Mouse (Mus musculus): ENCODE results near the gene Draxin. TPM values are rescaled to one million over a fixed set of nuclear protein-coding genes. Genes with fewer than 3 reads are reported as not detected.

Draxin gene
- polyA plus RNA-seq, 1 experiment from 2014 or later: 0.30 TPM

DNA sequence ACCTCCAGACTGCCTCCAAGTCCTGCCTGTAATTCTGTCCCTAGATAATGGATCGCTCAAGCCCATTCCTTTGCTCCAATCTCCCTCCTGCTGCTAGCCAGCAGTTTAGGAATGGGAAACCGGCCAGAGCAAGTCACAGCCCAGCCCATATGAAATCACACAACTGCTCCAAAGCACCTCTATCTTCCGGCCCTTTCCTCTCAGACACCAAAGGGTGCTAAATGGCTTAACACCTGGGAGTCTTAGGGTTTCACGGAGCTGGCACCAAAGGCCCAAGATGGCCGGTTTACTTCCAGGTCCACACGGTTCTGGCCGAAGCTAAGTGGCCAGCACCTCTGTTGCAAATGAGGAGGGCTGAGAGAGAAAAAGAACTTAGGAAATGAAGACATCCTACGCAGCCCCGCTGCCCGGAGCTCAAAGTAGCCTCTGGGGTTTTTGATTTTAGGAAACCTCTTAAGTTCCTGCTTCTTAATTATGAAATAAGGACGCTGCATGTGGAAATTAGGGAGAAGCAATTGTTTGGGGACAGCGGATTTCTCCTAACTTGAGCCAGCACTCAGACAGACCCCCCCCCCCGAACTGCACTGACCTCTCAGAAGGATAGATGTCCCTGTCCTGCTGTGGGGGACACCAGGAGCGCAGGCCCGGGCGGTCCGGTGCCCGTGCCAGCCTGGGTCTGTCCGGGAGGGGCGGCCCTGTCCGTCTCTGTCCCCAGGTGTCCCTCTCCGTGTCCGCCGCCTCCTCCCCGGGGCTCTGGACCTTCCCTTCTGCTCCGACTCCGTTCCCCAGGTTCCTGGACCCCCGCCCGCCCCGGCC lies 43.2 kb downstream of the Draxin start:
- ATAC-seq (peak; percentile 45), DNase-seq (ENCODE audit: low read depth, low spot score) (no peak)
- TF ChIP-seq CTCF (IDR thresholded peaks at IDR 0.05): no peak
- ChIA-PET CTCF (interaction anchor here (1.0 to 2.2 kb wide), 2 partner anchors 21 to 52 kb away, joined by 4 to 6 read pairs; no protein-coding TSS in a partner anchor), POLR2A (interaction anchor here (0.7 kb wide), 1 partner anchor 156 kb away, joined by 3 read pairs; no protein-coding TSS in a partner anchor)
- in situ Hi-C loops (cut with MboI; ENCODE audit: low pct_unique_long_range_greater_than_20kb): no loop called here
- H3K27me3 ChIP-seq: no peaks in the 10 kb centered on the region

- DNase-seq (ENCODE audit: low read depth, low spot score) (no peak), ATAC-seq (no peak)
- in situ Hi-C loops (cut with MboI; ENCODE audit: low pct_unique_long_range_greater_than_20kb): no loop called here
- ChIA-PET CTCF (interaction anchor here (0.9 to 1.3 kb wide), 2 partner anchors 11 to 20 kb away, joined by 3 to 4 read pairs; no protein-coding TSS in a partner anchor), POLR2A (no interaction called here)
- no peak for TF ChIP-seq CTCF (IDR thresholded peaks at IDR 0.05)
- no peaks in the 10 kb centered on the region for H3K27me3 ChIP-seq
Observed at GRCm38 (mm10) chr4:148085907-148086305, 44.6 kb downstream of the Draxin start.

DNA sequence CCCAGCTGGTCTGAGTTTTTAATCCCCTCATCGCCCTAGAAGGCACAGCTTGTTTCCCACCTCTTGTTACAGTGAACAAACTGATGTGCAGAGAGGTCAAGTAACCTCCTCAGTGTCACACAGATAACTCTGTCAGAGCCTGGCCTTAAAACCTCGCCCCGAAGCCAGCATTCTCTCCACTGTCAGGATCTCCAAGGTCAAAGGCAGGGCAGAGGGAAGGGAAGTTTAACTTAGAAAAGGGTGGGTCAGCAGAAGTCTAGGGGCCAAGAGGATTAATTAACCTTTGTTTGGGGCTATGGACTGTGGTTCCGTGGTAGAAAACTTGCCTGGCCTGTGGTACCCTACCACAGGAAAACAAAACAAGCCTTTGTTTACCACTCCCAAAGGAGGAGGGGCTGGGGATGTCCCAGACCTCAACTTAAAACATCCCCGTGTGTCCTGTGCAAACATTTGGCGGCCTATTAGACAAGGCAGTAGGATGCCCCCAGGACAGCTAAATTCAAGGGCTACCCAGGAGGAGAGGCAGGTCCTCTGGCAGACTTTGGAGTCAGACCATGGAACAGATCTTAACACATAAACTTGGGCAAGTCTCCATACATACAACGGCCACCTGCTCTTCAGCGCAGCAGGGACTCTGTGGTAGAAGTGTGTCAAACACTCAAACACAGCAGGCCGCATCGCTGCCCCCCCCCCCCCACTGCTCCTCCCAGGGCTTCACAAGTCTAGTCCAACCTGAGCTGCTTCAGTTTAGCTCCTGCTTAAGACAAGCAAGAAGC lies 45.2 kb downstream of the Draxin start:
- in situ Hi-C loops (cut with MboI; ENCODE audit: low pct_unique_long_range_greater_than_20kb): no loop called here
- TF ChIP-seq CTCF (IDR thresholded peaks at IDR 0.05): no peak
- ChIA-PET CTCF (interaction anchor here (0.9 to 1.3 kb wide), 2 partner anchors 10 to 19 kb away, joined by 3 to 4 read pairs; no protein-coding TSS in a partner anchor), POLR2A (no interaction called here)
- ATAC-seq (no peak), DNase-seq (ENCODE audit: low read depth, low spot score) (no peak)
- no peaks in the 10 kb centered on the region for H3K27me3 ChIP-seq

DNA sequence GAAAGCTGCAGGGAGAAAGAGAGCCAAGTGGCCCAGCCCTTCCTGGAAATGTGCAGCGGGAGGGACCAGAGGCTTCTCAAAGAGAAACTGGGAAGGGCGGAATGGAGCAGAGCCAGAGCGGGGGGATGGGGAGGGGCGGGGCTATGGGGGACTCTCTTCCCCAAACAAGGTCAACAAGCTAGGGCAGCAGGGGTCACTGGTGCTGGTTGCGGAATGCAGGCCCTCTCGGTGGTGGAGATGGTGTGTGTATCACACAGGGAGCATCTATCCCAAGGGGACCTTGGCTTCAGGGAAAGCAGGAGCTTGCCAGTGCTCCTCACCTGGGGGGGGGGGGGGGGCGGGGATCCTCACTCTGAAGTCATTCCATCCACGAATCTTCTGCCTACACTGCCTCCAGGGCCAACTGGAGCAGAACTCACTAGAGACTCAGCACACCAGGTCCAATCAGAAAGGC lies 46.2 kb downstream of the Draxin start:
- CTCF ChIA-PET: no interaction called here
- POLR2A ChIA-PET: no interaction called here
- no peak for TF ChIP-seq CTCF (IDR thresholded peaks at IDR 0.05)
- ATAC-seq (no peak), DNase-seq (ENCODE audit: low read depth, low spot score) (no peak)
- in situ Hi-C loops (cut with MboI; ENCODE audit: low pct_unique_long_range_greater_than_20kb): loop anchor here (5.0 kb wide), 1 partner anchor 122 kb away; no protein-coding TSS in a partner anchor
- no peaks in the 10 kb centered on the region for H3K27me3 ChIP-seq

- ATAC-seq (no peak), DNase-seq (ENCODE audit: low read depth, low spot score) (no peak)
- ChIA-PET CTCF (interaction anchor here (1.8 to 1.9 kb wide), 3 partner anchors 11 to 17 kb away, joined by 5 to 9 read pairs (median 7); no protein-coding TSS in a partner anchor), POLR2A (no interaction called here)
- TF ChIP-seq CTCF (IDR thresholded peaks at IDR 0.05): no peak
- no peaks in the 10 kb centered on the region for H3K27me3 ChIP-seq
- in situ Hi-C loops (cut with MboI; ENCODE audit: low pct_unique_long_range_greater_than_20kb): loop anchor here (5.0 kb wide), 1 partner anchor 121 kb away; no protein-coding TSS in a partner anchor
Observed at GRCm38 (mm10) chr4:148083176-148083899, 47.2 kb downstream of the Draxin start.

DNA sequence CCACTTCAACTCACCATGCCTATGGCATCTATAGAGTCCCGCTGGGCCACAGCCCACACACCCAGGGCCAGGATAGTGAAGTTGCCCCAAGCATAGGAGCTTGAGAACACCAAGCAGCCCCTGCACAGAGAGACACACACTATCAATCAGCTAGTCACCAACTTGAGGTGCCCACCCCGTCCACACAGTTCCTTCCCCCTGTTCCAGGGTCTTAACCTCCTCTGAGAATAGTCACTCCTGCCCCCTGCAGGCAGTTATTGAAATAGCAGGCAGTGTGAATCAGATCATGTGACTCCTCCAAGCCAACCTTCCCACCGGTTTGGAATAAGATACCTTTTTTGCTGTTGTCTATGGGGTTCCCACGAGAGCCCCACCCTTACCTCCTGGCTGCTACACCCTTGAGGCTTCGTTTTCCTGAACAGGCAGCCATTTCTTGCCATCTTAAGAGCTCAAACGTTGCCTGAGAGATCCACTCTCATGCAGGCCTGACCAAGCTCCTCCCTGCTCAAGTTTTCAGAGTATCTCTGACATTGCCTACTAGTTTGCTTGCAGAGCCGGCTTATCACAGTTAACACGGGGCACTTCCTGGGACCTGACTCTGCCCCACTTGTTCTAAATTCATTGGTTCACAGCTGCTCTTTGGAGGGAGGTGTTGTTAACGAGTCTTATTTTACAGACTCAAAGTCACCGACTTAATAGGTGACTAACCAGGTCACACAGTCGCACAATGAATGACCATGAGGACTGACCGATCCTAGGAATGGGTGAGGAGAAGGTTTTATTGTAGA lies 48.0 kb downstream of the Draxin start:
- POLR2A ChIA-PET: no interaction called here
- no peaks in the 10 kb centered on the region for H3K27me3 ChIP-seq
- CTCF ChIA-PET: interaction anchor here (1.8 to 1.9 kb wide), 3 partner anchors 10 to 16 kb away, joined by 5 to 9 read pairs (median 7); no protein-coding TSS in a partner anchor
- no peak for TF ChIP-seq CTCF (IDR thresholded peaks at IDR 0.05)
- DNase-seq (ENCODE audit: low read depth, low spot score) (no peak), ATAC-seq (no peak)
- in situ Hi-C loops (cut with MboI; ENCODE audit: low pct_unique_long_range_greater_than_20kb): loop anchor here (5.0 kb wide), 1 partner anchor 120 kb away; no protein-coding TSS in a partner anchor

DNA sequence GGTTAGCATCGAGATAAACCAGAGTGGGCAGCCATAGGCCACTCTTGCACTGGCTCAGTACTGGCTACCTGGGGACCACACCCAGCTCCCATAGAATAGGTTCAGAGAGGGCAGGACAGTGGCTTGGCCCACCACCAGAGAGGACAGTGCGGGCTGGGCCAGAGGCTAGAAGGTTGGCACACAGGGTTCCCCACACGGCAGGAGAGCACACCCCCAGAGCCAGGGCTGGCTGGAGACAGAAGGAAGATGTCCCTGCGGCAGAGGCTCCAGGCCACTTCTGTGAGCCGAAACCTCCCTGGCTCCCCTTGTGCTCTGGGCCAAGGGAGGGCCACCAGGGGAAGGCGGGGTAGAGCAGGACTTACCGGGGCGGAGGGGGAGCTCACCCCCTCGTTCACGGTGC lies 49.3 kb downstream of the Draxin start:
- no peak for TF ChIP-seq CTCF (IDR thresholded peaks at IDR 0.05)
- no peak for ATAC-seq
- no peak for DNase-seq (ENCODE audit: low read depth, low spot score)
- ChIA-PET CTCF (interaction anchor here (1.9 kb wide), 1 partner anchor 11 kb away, joined by 5 read pairs; no protein-coding TSS in a partner anchor), POLR2A (interaction anchor here (0.7 kb wide), 1 partner anchor 10 kb away, joined by 3 read pairs; no protein-coding TSS in a partner anchor)
- in situ Hi-C loops (cut with MboI; ENCODE audit: low pct_unique_long_range_greater_than_20kb): loop anchor here (5.0 kb wide), 1 partner anchor 119 kb away; no protein-coding TSS in a partner anchor
- H3K27me3 ChIP-seq: no peaks in the 10 kb centered on the region

DNA sequence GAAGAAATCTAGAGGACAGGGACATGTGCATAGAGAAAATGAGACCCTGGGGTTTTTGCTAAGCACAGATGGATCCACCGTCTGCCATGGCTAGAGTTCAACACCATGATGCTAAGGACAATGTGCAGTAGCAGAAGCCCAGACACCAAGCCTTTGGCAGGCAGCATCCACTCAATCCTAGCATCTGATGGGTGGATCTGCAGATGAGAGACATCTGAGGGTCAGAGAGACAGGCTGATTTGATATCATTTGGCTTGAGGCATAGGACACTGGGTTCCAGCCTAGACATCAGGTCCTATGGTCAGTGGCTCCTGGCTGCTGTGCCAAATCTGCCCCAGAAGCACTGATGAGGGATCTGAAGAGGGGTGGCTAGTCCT lies 49.9 kb downstream of the Draxin start:
- no peak for DNase-seq (ENCODE audit: low read depth, low spot score)
- ChIA-PET CTCF (no interaction called here), POLR2A (no interaction called here)
- in situ Hi-C loops (cut with MboI; ENCODE audit: low pct_unique_long_range_greater_than_20kb): loop anchor here (5.0 kb wide), 1 partner anchor 118 kb away; no protein-coding TSS in a partner anchor
- no peaks in the 10 kb centered on the region for H3K27me3 ChIP-seq
- ATAC-seq: no peak
- TF ChIP-seq CTCF (IDR thresholded peaks at IDR 0.05): no peak

GRCm38 (mm10) chr4:148079944-148080596 lies 50.4 kb downstream of the Draxin start:
- no peaks in the 10 kb centered on the region for H3K27me3 ChIP-seq
- POLR2A ChIA-PET: no interaction called here
- ATAC-seq (no peak), DNase-seq (ENCODE audit: low read depth, low spot score) (no peak)
- in situ Hi-C loops (cut with MboI; ENCODE audit: low pct_unique_long_range_greater_than_20kb): loop anchor here (5.0 kb wide), 1 partner anchor 118 kb away; no protein-coding TSS in a partner anchor
- no peak for TF ChIP-seq CTCF (IDR thresholded peaks at IDR 0.05)
- CTCF ChIA-PET: no interaction called here

Measured in Patski (cell line).